Mouse (Mus musculus) myocyte (in vitro differentiated cells): ENCODE results near the gene Draxin. TPM values are rescaled to one million over a fixed set of nuclear protein-coding genes. Genes with fewer than 3 reads are reported as not detected.

Source experiments
- H3K27me3 ChIP-seq: one replicate; pipeline ENCODE4 v1.6.1; 2011; ENCODE audit not compliant: control insufficient read depth, insufficient read depth, insufficient read length
- H3K36me3 ChIP-seq: one replicate; pipeline ENCODE4 v1.6.1; 2011; ENCODE audit not compliant: control insufficient read depth, insufficient read depth
- H3K4me2 ChIP-seq: one replicate; pipeline ENCODE4 v1.6.1; 2011; ENCODE audit warnings: low read depth, control low read depth
- H3K4me3 ChIP-seq: one replicate; pipeline ENCODE4 v1.5.1; 2011; ENCODE audit warnings: mild to moderate bottlenecking, control low read depth, moderate library complexity
- H3K79me2 ChIP-seq: one replicate; pipeline ENCODE4 v1.6.1; 2011; ENCODE audit not compliant: control insufficient read depth, insufficient read depth
- H3ac ChIP-seq: one replicate; pipeline ENCODE4 v1.6.1; 2011; ENCODE audit not compliant: control insufficient read depth, insufficient read length
- CEBPB ChIP-seq: IDR thresholded peaks from 2 replicates; pipeline ENCODE4 v1.6.1; 2011; ENCODE audit warnings: mild to moderate bottlenecking, moderate library complexity; ENCODE audit not compliant: poor library complexity, insufficient read depth, severe bottlenecking
- E2F4 ChIP-seq: IDR thresholded peaks from one replicate; pipeline ENCODE4 v1.6.1; 2011; ENCODE audit warnings: mild to moderate bottlenecking, control low read depth, moderate library complexity; ENCODE audit not compliant: insufficient read depth
- MAX ChIP-seq: IDR thresholded peaks from one replicate; pipeline ENCODE4 v1.6.1; 2011; ENCODE audit warnings: low read depth, mild to moderate bottlenecking, control low read depth
- MYOD1 ChIP-seq, 3 experiments: IDR thresholded peaks; one replicate each; pipeline ENCODE4 v1.6.1; 2011; ENCODE audit warnings: control low read depth in 2 of 3, low read depth in 2 of 3, mild to moderate bottlenecking in 2 of 3, moderate library complexity in 1 of 3; ENCODE audit not compliant: insufficient read length in 2 of 3, control insufficient read depth in 1 of 3
- MYOG ChIP-seq, 3 experiments: IDR thresholded peaks; one replicate each; pipeline ENCODE4 v1.6.1; 2011; ENCODE audit warnings: control low read depth in 2 of 3, low read depth in 2 of 3, mild to moderate bottlenecking in 2 of 3; ENCODE audit not compliant: insufficient read length in 2 of 3, control insufficient read depth in 1 of 3, insufficient read depth in 1 of 3
- POLR2A ChIP-seq: IDR thresholded peaks from one replicate; pipeline ENCODE4 v1.6.1; 2011; ENCODE audit warnings: low read depth, mild to moderate bottlenecking, control low read depth, moderate library complexity; ENCODE audit not compliant: insufficient read length
- POLR2AphosphoS2 ChIP-seq: IDR thresholded peaks from one replicate; pipeline ENCODE4 v1.6.1; 2011; ENCODE audit warnings: low read depth, control low read depth; ENCODE audit not compliant: insufficient read length
- REST ChIP-seq: IDR thresholded peaks from one replicate; pipeline ENCODE4 v1.6.1; 2011; ENCODE audit warnings: mild to moderate bottlenecking, control low read depth, moderate library complexity; ENCODE audit not compliant: insufficient read depth, insufficient read length
- SRF ChIP-seq: IDR thresholded peaks from one replicate; pipeline ENCODE4 v1.6.1; 2011; ENCODE audit warnings: low read depth; ENCODE audit not compliant: control insufficient read depth, insufficient read length
- TCF12 ChIP-seq: IDR thresholded peaks from one replicate; pipeline ENCODE4 v1.6.1; 2011; ENCODE audit warnings: mild to moderate bottlenecking, control low read depth; ENCODE audit not compliant: poor library complexity, insufficient read depth, severe bottlenecking
- TCF3 ChIP-seq: IDR thresholded peaks from one replicate; pipeline ENCODE4 v1.6.1; 2011; ENCODE audit warnings: low read depth, control low read depth; ENCODE audit not compliant: insufficient read length
- USF1 ChIP-seq: IDR thresholded peaks from one replicate; pipeline ENCODE4 v1.6.1; 2011; ENCODE audit warnings: low read depth, mild to moderate bottlenecking, control low read depth, moderate library complexity
- polyA plus RNA-seq: library from polyadenylated mRNA; unstranded; fragments of >200 nt; fragmentation: generic; extraction: Trizol; gene quantifications from one replicate; pipeline ENCODE4 v1.2.1, GENCODE M21; 2012; ENCODE audit warnings: missing spikeins

Gene Draxin
- polyA plus RNA-seq, 1 experiment = 0.04 TPM

- no peaks in the 10 kb centered on the region for H3K79me2 ChIP-seq
- H3K27me3 ChIP-seq = peaks cover 29% of the 10 kb centered on the region
- no peak for TF ChIP-seq REST
- H3ac ChIP-seq = no peak overlapping the region
- H3K4me2 ChIP-seq = no peak overlapping the region
- no peak overlapping the region for H3K4me3 ChIP-seq
- no peaks in the 10 kb centered on the region for H3K36me3 ChIP-seq
These were observed 1.8 kb downstream of the Draxin start for GRCm38 (mm10) chr4:148128672-148129071.

GRCm38 (mm10) chr4:148128241-148128640, 2.3 kb downstream of the Draxin start:
- no peaks in the 10 kb centered on the region for H3K79me2 ChIP-seq
- no peak overlapping the region for H3K4me2 ChIP-seq
- TF ChIP-seq MAX (no peak), E2F4 (no peak), MYOG (IDR thresholded peaks at IDR 0.05; ENCODE audit: control insufficient read depth in 1 of 3, insufficient read depth in 1 of 3, insufficient read length in 2 of 3, low read depth in 2 of 3) (no peak), SRF (no peak), POLR2AphosphoS2 (no peak)
- peaks cover 29% of the 10 kb centered on the region for H3K27me3 ChIP-seq
- no peak overlapping the region for H3K4me3 ChIP-seq
- H3ac ChIP-seq = no peak overlapping the region
- H3K36me3 ChIP-seq = no peaks in the 10 kb centered on the region

- H3K36me3 ChIP-seq = no peaks in the 10 kb centered on the region
- no peak overlapping the region for H3K4me3 ChIP-seq
- TF ChIP-seq TCF3 (no peak), CEBPB (no peak), MAX (no peak), MYOG (IDR thresholded peaks at IDR 0.05; ENCODE audit: control insufficient read depth in 1 of 3, insufficient read depth in 1 of 3, insufficient read length in 2 of 3, low read depth in 2 of 3) (no peak), SRF (no peak), POLR2AphosphoS2 (no peak), USF1 (no peak), MYOD1 (IDR thresholded peaks at IDR 0.05; ENCODE audit: control insufficient read depth in 1 of 3, insufficient read length in 2 of 3, low read depth in 2 of 3) (no peak), E2F4 (no peak), TCF12 (no peak), POLR2A (no peak), REST (no peak)
- no peaks in the 10 kb centered on the region for H3K79me2 ChIP-seq
- no peak overlapping the region for H3ac ChIP-seq
- H3K4me2 ChIP-seq = peak overlapping the region; percentile 24
- no peaks in the 10 kb centered on the region for H3K27me3 ChIP-seq
These were observed 7.8 kb downstream of the Draxin start for GRCm38 (mm10) chr4:148122694-148123066.

- peak overlapping the region; percentile 12 for H3K4me2 ChIP-seq
- TF ChIP-seq MYOD1 (IDR thresholded peaks at IDR 0.05; ENCODE audit: control insufficient read depth in 1 of 3, insufficient read length in 2 of 3, low read depth in 2 of 3) (peak in 2 of 3 experiments; percentile 94 to 97), MAX (no peak), TCF3 (peak; percentile 91), POLR2A (no peak), MYOG (IDR thresholded peaks at IDR 0.05; ENCODE audit: control insufficient read depth in 1 of 3, insufficient read depth in 1 of 3, insufficient read length in 2 of 3, low read depth in 2 of 3) (peak in 2 of 3 experiments; percentile 97 to 98), TCF12 (peak; percentile 78)
- H3K4me3 ChIP-seq = no peak overlapping the region
- H3K79me2 ChIP-seq = no peaks in the 10 kb centered on the region
- H3K36me3 ChIP-seq = no peaks in the 10 kb centered on the region
- no peaks in the 10 kb centered on the region for H3K27me3 ChIP-seq
- no peak overlapping the region for H3ac ChIP-seq
These were observed 8.4 kb downstream of the Draxin start for GRCm38 (mm10) chr4:148121982-148122693.

- no peaks in the 10 kb centered on the region for H3K27me3 ChIP-seq
- H3K4me2 ChIP-seq = no peak overlapping the region
- no peaks in the 10 kb centered on the region for H3K36me3 ChIP-seq
- no peak overlapping the region for H3ac ChIP-seq
- no peak overlapping the region for H3K4me3 ChIP-seq
- H3K79me2 ChIP-seq = no peaks in the 10 kb centered on the region
- TF ChIP-seq MYOD1 (IDR thresholded peaks at IDR 0.05; ENCODE audit: control insufficient read depth in 1 of 3, insufficient read length in 2 of 3, low read depth in 2 of 3) (no peak), MAX (no peak), USF1 (no peak), MYOG (IDR thresholded peaks at IDR 0.05; ENCODE audit: control insufficient read depth in 1 of 3, insufficient read depth in 1 of 3, insufficient read length in 2 of 3, low read depth in 2 of 3) (no peak), CEBPB (no peak), TCF3 (no peak), POLR2AphosphoS2 (no peak), POLR2A (no peak), SRF (no peak)
These were observed 9.1 kb downstream of the Draxin start for GRCm38 (mm10) chr4:148121362-148121761.
